Mouse (Mus musculus) adrenal gland, adult 8-10 months (tissue): ENCODE measurements around the gene Serpina16. TPM values are rescaled to one million over a fixed set of nuclear protein-coding genes. Genes with fewer than 3 reads are reported as not detected.
A peak's percentile ranks its signal among the peaks of the same experiment; 100 is the strongest.
"Not testable (repeated sequence)": the region's sequence is repeated elsewhere in the genome, so short reads cannot be mapped to it uniquely, and the experiment has no call there.

ENCODE experiments used
- DNase-seq: peaks from one replicate; pipeline ENCODE4 v3.0.0; 2022
- total RNA-seq, 4 experiments: library from RNA; stranded (reverse); gene quantifications; 2 replicates each; pipeline ENCODE4 v1.2.4; 2022

Serpina16 gene
- total RNA-seq: under 1 TPM in 1 of 4 experiments, not detected in 3; 0.30 TPM

GRCm38 (mm10) chr12:103676039-103676438 is at the start of gene Serpina16:
Gene Serpina16, minus strand, starts transcription at chr12:103676139.
- no peak for DNase-seq

GRCm38 (mm10) chr12:103711537-103711936 is 35.6 kb upstream of the Serpina16 start:
- DNase-seq: peak; percentile 18

- no peak for DNase-seq
Measured at GRCm38 (mm10) chr12:103710405-103710804, 34.5 kb upstream of the Serpina16 start.

GRCm38 (mm10) chr12:103706113-103706512 is 30.2 kb upstream of the Serpina16 start:
- no peak for DNase-seq

GRCm38 (mm10) chr12:103705547-103705946 is 29.6 kb upstream of the Serpina16 start:
- DNase-seq: no peak

- no peak for DNase-seq
Measured at GRCm38 (mm10) chr12:103700144-103700750, 24.3 kb upstream of the Serpina16 start.

- no peak for DNase-seq
Measured at GRCm38 (mm10) chr12:103695429-103695828, 19.5 kb upstream of the Serpina16 start, which contains the start of gene Serpina1f. Gene Serpina1f, minus strand, starts transcription at chr12:103695529.

GRCm38 (mm10) chr12:103688221-103688814 is 12.4 kb upstream of the Serpina16 start:
- no peak for DNase-seq

GRCm38 (mm10) chr12:103687021-103687420 is 11.1 kb upstream of the Serpina16 start:
- DNase-seq: peak; percentile 57

- DNase-seq: no peak
Measured at GRCm38 (mm10) chr12:103686050-103686449, 10.1 kb upstream of the Serpina16 start.

GRCm38 (mm10) chr12:103685386-103685785 is 9.4 kb upstream of the Serpina16 start:
- no peak for DNase-seq

- DNase-seq: no peak
Measured at GRCm38 (mm10) chr12:103683775-103684174, 7.8 kb upstream of the Serpina16 start.

- DNase-seq: no peak
Measured at GRCm38 (mm10) chr12:103681739-103682138, 5.8 kb upstream of the Serpina16 start.

GRCm38 (mm10) chr12:103681169-103681568 is 5.2 kb upstream of the Serpina16 start:
- DNase-seq: no peak

- not testable (repeated sequence) for DNase-seq
Measured at GRCm38 (mm10) chr12:103679853-103680252, 3.9 kb upstream of the Serpina16 start.

GRCm38 (mm10) chr12:103673179-103673578 is 2.8 kb downstream of the Serpina16 start:
- DNase-seq: no peak

GRCm38 (mm10) chr12:103671483-103671882 is 4.5 kb downstream of the Serpina16 start:
- DNase-seq: no peak

GRCm38 (mm10) chr12:103670964-103671363 is 5.0 kb downstream of the Serpina16 start:
- DNase-seq: no peak

- no peak for DNase-seq
Measured at GRCm38 (mm10) chr12:103670344-103670743, 5.6 kb downstream of the Serpina16 start.

- no peak for DNase-seq
Measured at GRCm38 (mm10) chr12:103665286-103665685, 10.7 kb downstream of the Serpina16 start.

GRCm38 (mm10) chr12:103662053-103662452 is 13.9 kb downstream of the Serpina16 start:
- not testable (repeated sequence) for DNase-seq

GRCm38 (mm10) chr12:103660076-103660475 is 15.9 kb downstream of the Serpina16 start:
- DNase-seq: no peak

- no peak for DNase-seq
Measured at GRCm38 (mm10) chr12:103659171-103659570, 16.8 kb downstream of the Serpina16 start.

- no peak for DNase-seq
Measured at GRCm38 (mm10) chr12:103657991-103658390, 17.9 kb downstream of the Serpina16 start.
